Mouse (Mus musculus) lung, postnatal 25 days (tissue): ENCODE measurements at regions not wholly inside any gene's neighbourhood (a gene's known extent, or its start where the extent isn't known, plus 50 kb on each side); places are given as distances from the start of the nearest gene placed in this dataset.

Experiments
- DNase-seq: peaks from one replicate; pipeline ENCODE4 v3.0.0; 2022; ENCODE audit warnings: low spot score

GRCm38 (mm10) chr4:100616161-100616915, 137.7 kb downstream of the Ube2u start:
- DNase-seq, result no peak

- DNase-seq, result no peak
These were observed 138.4 kb downstream of the Ube2u start for GRCm38 (mm10) chr4:100616916-100617488.

GRCm38 (mm10) chr4:100624656-100625055, 146.0 kb downstream of the Ube2u start:
- no peak for DNase-seq

- DNase-seq, result no peak
These were observed 147.9 kb downstream of the Ube2u start for GRCm38 (mm10) chr4:100626551-100626950.

- no peak for DNase-seq
These were observed 142.1 kb upstream of the Cachd1 start for GRCm38 (mm10) chr4:100634388-100634787.

- DNase-seq, result no peak
These were observed 138.9 kb upstream of the Cachd1 start for GRCm38 (mm10) chr4:100637597-100637996.

- DNase-seq, result no peak
These were observed 115.3 kb upstream of the Cachd1 start for GRCm38 (mm10) chr4:100661154-100661553.

- DNase-seq, result no peak
These were observed 111.7 kb upstream of the Cachd1 start for GRCm38 (mm10) chr4:100664619-100665264.

- DNase-seq, result no peak
These were observed 105.9 kb upstream of the Cachd1 start for GRCm38 (mm10) chr4:100670553-100670952.

GRCm38 (mm10) chr4:100674916-100675315, 101.6 kb upstream of the Cachd1 start:
- no peak for DNase-seq

GRCm38 (mm10) chr4:100683757-100684156, 92.7 kb upstream of the Cachd1 start:
- DNase-seq, result no peak

GRCm38 (mm10) chr4:100700002-100700401, 76.5 kb upstream of the Cachd1 start:
- no peak for DNase-seq

GRCm38 (mm10) chr4:100700418-100700817, 76.1 kb upstream of the Cachd1 start:
- no peak for DNase-seq

- no peak for DNase-seq
These were observed 70.5 kb upstream of the Cachd1 start for GRCm38 (mm10) chr4:100705960-100706359.

GRCm38 (mm10) chr4:100707125-100707524, 69.3 kb upstream of the Cachd1 start:
- DNase-seq, result no peak

- no peak for DNase-seq
These were observed 68.2 kb upstream of the Cachd1 start for GRCm38 (mm10) chr4:100708247-100708646.

- DNase-seq, result no peak
These were observed 62.2 kb upstream of the Cachd1 start for GRCm38 (mm10) chr4:100714240-100714639.

- no peak for DNase-seq
These were observed 58.9 kb upstream of the Cachd1 start for GRCm38 (mm10) chr4:100717601-100718000.

GRCm38 (mm10) chr4:100722532-100722931, 53.9 kb upstream of the Cachd1 start:
- peak; percentile 36 for DNase-seq

GRCm38 (mm10) chr4:100723053-100723452, 53.4 kb upstream of the Cachd1 start:
- DNase-seq, result no peak

- no peak for DNase-seq
These were observed 50.7 kb upstream of the Cachd1 start for GRCm38 (mm10) chr4:100725811-100726210.

- DNase-seq, result no peak
These were observed 50.0 kb upstream of the Cachd1 start for GRCm38 (mm10) chr4:100726496-100726895.
